Mouse (Mus musculus): ENCODE data around the gene Carm1. TPM values are rescaled to one million over a fixed set of nuclear protein-coding genes. Genes with fewer than 3 reads are reported as not detected.
"Not testable (repeated sequence)": the region's sequence is repeated elsewhere in the genome, so short reads cannot be mapped to it uniquely, and the experiment has no call there.

Carm1 gene
- polyA plus RNA-seq, 1 experiment from 2014 or later: 18.2 TPM

- no peak for ATAC-seq (ENCODE audit: insufficient read depth)
- no peak overlapping the region for H3K27ac ChIP-seq (replicated peaks)
Observed at GRCm38 (mm10) chr9:21585401-21585800, 38.7 kb downstream of the Carm1 start.

GRCm38 (mm10) chr9:21587678-21588349, 41.1 kb downstream of the Carm1 start:
- WGBS (ENCODE audit: insufficient replicate concordance): 84% methylated on average over 23 of the region's 23 CpGs
- Histone ChIP-seq H3K4me3 (replicated peaks) (no peak overlapping the region), H3K4me2 (no peak overlapping the region), H3K27me3 (no peaks in the 10 kb centered on the region), H3K36me3 (replicated peaks) (peaks cover 75% of the 10 kb centered on the region), H3K27ac (replicated peaks) (no peak overlapping the region), H3K4me1 (replicated peaks) (peaks cover 12% of the 10 kb centered on the region), H3K9me3 (replicated peaks) (no peaks in the 10 kb centered on the region), H3K9ac (no peak overlapping the region)
- ATAC-seq (ENCODE audit: insufficient read depth): no peak

More at GRCm38 (mm10) chr9:21585401-21585800, 38.7 kb downstream of the Carm1 start:
- no peaks in the 10 kb centered on the region for H3K9me3 ChIP-seq (replicated peaks)
- no peak overlapping the region for H3K4me3 ChIP-seq (replicated peaks)
- 74% methylated on average over 1 of the region's 1 CpGs for WGBS (ENCODE audit: insufficient replicate concordance)
- H3K36me3 ChIP-seq (replicated peaks): peaks cover 98% of the 10 kb centered on the region
- H3K4me1 ChIP-seq (replicated peaks): no peaks in the 10 kb centered on the region; the same call in 1 of the 2 replicates
- H3K27me3 ChIP-seq: no peaks in the 10 kb centered on the region
- H3K9ac ChIP-seq: no peak overlapping the region
- H3K4me2 ChIP-seq: no peak overlapping the region

GRCm38 (mm10) chr9:21588350-21588749, 41.7 kb downstream of the Carm1 start:
- 78% methylated on average over 8 of the region's 8 CpGs for WGBS (ENCODE audit: insufficient replicate concordance)
- no peak overlapping the region for H3K9ac ChIP-seq
- no peaks in the 10 kb centered on the region for H3K27me3 ChIP-seq
- H3K9me3 ChIP-seq (replicated peaks): no peaks in the 10 kb centered on the region
- peaks cover 16% of the 10 kb centered on the region for H3K4me1 ChIP-seq (replicated peaks)
- H3K4me2 ChIP-seq: no peak overlapping the region
- no peak overlapping the region for H3K27ac ChIP-seq (replicated peaks)
- H3K36me3 ChIP-seq (replicated peaks): peaks cover 69% of the 10 kb centered on the region
- no peak overlapping the region for H3K4me3 ChIP-seq (replicated peaks)
- ATAC-seq (ENCODE audit: insufficient read depth): no peak

- H3K4me1 ChIP-seq (replicated peaks): peaks cover 28% of the 10 kb centered on the region
- no peak overlapping the region for H3K4me3 ChIP-seq (replicated peaks)
- H3K27me3 ChIP-seq: no peaks in the 10 kb centered on the region
- WGBS (ENCODE audit: insufficient replicate concordance): 81% methylated on average over 5 of the region's 5 CpGs
- no peak for ATAC-seq (ENCODE audit: insufficient read depth)
- H3K27ac ChIP-seq (replicated peaks): no peak overlapping the region
- H3K36me3 ChIP-seq (replicated peaks): peaks cover 62% of the 10 kb centered on the region
- no peak overlapping the region for H3K4me2 ChIP-seq
- no peaks in the 10 kb centered on the region for H3K9me3 ChIP-seq (replicated peaks)
- no peak overlapping the region for H3K9ac ChIP-seq
Observed at GRCm38 (mm10) chr9:21589538-21589937, 42.8 kb downstream of the Carm1 start.

- H3K4me3 ChIP-seq (replicated peaks): no peak overlapping the region; the same call in 1 of the 2 replicates
- H3K9me3 ChIP-seq (replicated peaks): no peaks in the 10 kb centered on the region
- no peak for ATAC-seq (ENCODE audit: insufficient read depth)
- H3K4me2 ChIP-seq: peak overlapping the region; percentile 98
- H3K9ac ChIP-seq: no peak overlapping the region
- H3K27ac ChIP-seq (replicated peaks): no peak overlapping the region
- WGBS (ENCODE audit: insufficient replicate concordance): 75% methylated on average over 6 of the region's 6 CpGs
- peaks cover 38% of the 10 kb centered on the region for H3K4me1 ChIP-seq (replicated peaks)
- H3K27me3 ChIP-seq: no peaks in the 10 kb centered on the region
- H3K36me3 ChIP-seq (replicated peaks): peaks cover 58% of the 10 kb centered on the region
Observed at GRCm38 (mm10) chr9:21591127-21591830, 44.6 kb downstream of the Carm1 start.

GRCm38 (mm10) chr9:21591831-21592702, 45.4 kb downstream of the Carm1 start:
- H3K4me1 ChIP-seq (replicated peaks): peaks cover 38% of the 10 kb centered on the region
- 16% methylated on average over 17 of the region's 17 CpGs for WGBS (ENCODE audit: insufficient replicate concordance)
- peak overlapping the region; percentile 84 for H3K4me3 ChIP-seq (replicated peaks)
- no peaks in the 10 kb centered on the region for H3K9me3 ChIP-seq (replicated peaks)
- H3K27ac ChIP-seq (replicated peaks): peak overlapping the region; percentile 87
- H3K9ac ChIP-seq: peak overlapping the region; percentile 85
- peak; percentile 41 for ATAC-seq (ENCODE audit: insufficient read depth)
- peak overlapping the region; percentile 98 for H3K4me2 ChIP-seq
- H3K36me3 ChIP-seq (replicated peaks): peaks cover 51% of the 10 kb centered on the region
- H3K27me3 ChIP-seq: no peaks in the 10 kb centered on the region

GRCm38 (mm10) chr9:21592703-21593121, 46.0 kb downstream of the Carm1 start, which contains the start of the genes Timm29 and Yipf2:
TSS of gene Timm29 (plus strand) at chr9:21592722.
TSS of gene Yipf2 (minus strand) at chr9:21592828.
- WGBS (ENCODE audit: insufficient replicate concordance): under 1% methylated on average over 30 of the region's 30 CpGs
- H3K27ac ChIP-seq (replicated peaks): peak within 1 kb of the TSS; percentile 87
- H3K36me3 ChIP-seq (replicated peaks): peaks cover 44% of the 10 kb centered on the region
- peak within 1 kb of the TSS; percentile 98 for H3K4me2 ChIP-seq
- H3K4me3 ChIP-seq (replicated peaks): peak within 1 kb of the TSS; percentile 84
- no peaks in the 10 kb centered on the region for H3K27me3 ChIP-seq
- peak within 1 kb of the TSS; percentile 85 for H3K9ac ChIP-seq
- ATAC-seq (ENCODE audit: insufficient read depth): peak; percentile 86
- no peaks in the 10 kb centered on the region for H3K9me3 ChIP-seq (replicated peaks)
- peaks cover 38% of the 10 kb centered on the region for H3K4me1 ChIP-seq (replicated peaks)

- peaks cover 38% of the 10 kb centered on the region for H3K4me1 ChIP-seq (replicated peaks)
- under 1% methylated on average over 69 of the region's 69 CpGs for WGBS (ENCODE audit: insufficient replicate concordance)
- H3K27ac ChIP-seq (replicated peaks): peak overlapping the region; percentile 87
- peaks cover 39% of the 10 kb centered on the region for H3K36me3 ChIP-seq (replicated peaks)
- no peaks in the 10 kb centered on the region for H3K27me3 ChIP-seq
- H3K9me3 ChIP-seq (replicated peaks): no peaks in the 10 kb centered on the region
- peak overlapping the region; percentile 98 for H3K4me2 ChIP-seq
- peak; percentile 77 for ATAC-seq (ENCODE audit: insufficient read depth)
- H3K9ac ChIP-seq: peak overlapping the region; percentile 85
- H3K4me3 ChIP-seq (replicated peaks): peak overlapping the region; percentile 84
Observed at GRCm38 (mm10) chr9:21593122-21593721, 46.5 kb downstream of the Carm1 start.

- Histone ChIP-seq H3K4me1 (replicated peaks) (peaks cover 39% of the 10 kb centered on the region), H3K36me3 (replicated peaks) (peaks cover 28% of the 10 kb centered on the region), H3K9ac (0 out of 2 replicates have a peak overlapping the region, but pooled peaks have one; percentile 85), H3K4me3 (replicated peaks) (peak overlapping the region; percentile 84), H3K4me2 (peak overlapping the region; percentile 98)
- H3K9me3 ChIP-seq (replicated peaks); ATAC-seq (ENCODE audit: insufficient read depth); H3K27me3 ChIP-seq; H3K27ac ChIP-seq (replicated peaks): not testable (repeated sequence)
- WGBS (ENCODE audit: insufficient replicate concordance): 80% methylated on average over 8 of the region's 8 CpGs
Observed at GRCm38 (mm10) chr9:21594350-21594749, 47.7 kb downstream of the Carm1 start.

GRCm38 (mm10) chr9:21594838-21595237, 48.1 kb downstream of the Carm1 start:
- no peak overlapping the region for H3K4me3 ChIP-seq (replicated peaks)
- no peak overlapping the region for H3K9ac ChIP-seq
- H3K27ac ChIP-seq (replicated peaks): no peak overlapping the region
- 68% methylated on average over 2 of the region's 2 CpGs for WGBS (ENCODE audit: insufficient replicate concordance)
- peaks cover 44% of the 10 kb centered on the region for H3K4me1 ChIP-seq (replicated peaks)
- no peaks in the 10 kb centered on the region for H3K9me3 ChIP-seq (replicated peaks)
- no peak for ATAC-seq (ENCODE audit: insufficient read depth)
- H3K4me2 ChIP-seq: 0 out of 2 replicates have a peak overlapping the region, but pooled peaks have one; percentile 98
- H3K27me3 ChIP-seq: no peaks in the 10 kb centered on the region
- peaks cover 23% of the 10 kb centered on the region for H3K36me3 ChIP-seq (replicated peaks)
